Mouse (Mus musculus) retina, postnatal 1 day (tissue): Measurements from ENCODE around the gene Panx2.
A peak's percentile ranks its signal among the peaks of the same experiment; 100 is the strongest.

Experiments used
- DNase-seq: peaks from one replicate; pipeline ENCODE4 v3.0.0-alpha.2; 2012

The Panx2 gene

GRCm38 (mm10) chr15:89075478-89076147 lies 16.1 kb downstream of the Panx2 start:
- peak; percentile 94 for DNase-seq

GRCm38 (mm10) chr15:89076156-89076731 lies 16.7 kb downstream of the Panx2 start:
- DNase-seq, result peak; percentile 64

GRCm38 (mm10) chr15:89078208-89078836 lies 18.8 kb downstream of the Panx2 start:
- DNase-seq, result no peak

- no peak for DNase-seq
Measured at GRCm38 (mm10) chr15:89083906-89084305, 24.4 kb downstream of the Panx2 start.

- no peak for DNase-seq
Measured at GRCm38 (mm10) chr15:89084826-89085225, 25.3 kb downstream of the Panx2 start.

- peak; percentile 95 for DNase-seq
Measured at GRCm38 (mm10) chr15:89088607-89089247, 29.2 kb downstream of the Panx2 start, which contains the start of gene Selenoo. Gene Selenoo, plus strand, starts transcription at chr15:89089084.

- no peak for DNase-seq
Measured at GRCm38 (mm10) chr15:89089248-89090051, 29.9 kb downstream of the Panx2 start.

GRCm38 (mm10) chr15:89090662-89091061 lies 31.1 kb downstream of the Panx2 start:
- no peak for DNase-seq

GRCm38 (mm10) chr15:89092181-89092580 lies 32.6 kb downstream of the Panx2 start:
- DNase-seq, result no peak

GRCm38 (mm10) chr15:89097450-89097849 lies 37.9 kb downstream of the Panx2 start:
- DNase-seq, result no peak

GRCm38 (mm10) chr15:89098616-89099015 lies 39.1 kb downstream of the Panx2 start:
- DNase-seq, result no peak

- no peak for DNase-seq
Measured at GRCm38 (mm10) chr15:89100823-89101222, 41.3 kb downstream of the Panx2 start.

- no peak for DNase-seq
Measured at GRCm38 (mm10) chr15:89102646-89103045, 43.1 kb downstream of the Panx2 start.

- no peak for DNase-seq
Measured at GRCm38 (mm10) chr15:89103921-89104320, 44.4 kb downstream of the Panx2 start.

GRCm38 (mm10) chr15:89104425-89104824 lies 44.9 kb downstream of the Panx2 start:
- no peak for DNase-seq

GRCm38 (mm10) chr15:89106073-89106472 lies 46.5 kb downstream of the Panx2 start:
- no peak for DNase-seq

GRCm38 (mm10) chr15:89106976-89107375 lies 47.4 kb downstream of the Panx2 start:
- no peak for DNase-seq

- DNase-seq, result no peak
Measured at GRCm38 (mm10) chr15:89110147-89110546, 50.6 kb downstream of the Panx2 start.

GRCm38 (mm10) chr15:89118007-89118406 lies 58.5 kb downstream of the Panx2 start:
- DNase-seq, result peak; percentile 27

- DNase-seq, result peak; percentile 96
Measured at GRCm38 (mm10) chr15:89122649-89123366, 63.3 kb downstream of the Panx2 start, which contains the start of gene Tubgcp6. Gene Tubgcp6, minus strand, starts transcription at chr15:89123112.
